Mouse (Mus musculus): ENCODE data around the gene Kansl3. TPM values are rescaled to one million over a fixed set of nuclear protein-coding genes. Genes with fewer than 3 reads are reported as not detected.

Kansl3 gene
- 39.0 and 39.5 TPM in 2 replicates for polyA plus RNA-seq (2015; fragmentation: Nextera tagmentation; extraction: Ambion mirVana)

GRCm38 (mm10) chr1:36368969-36369645, at the start of gene Kansl3:
Kansl3 (minus strand) TSS chr1:36369181.
- peak; percentile 79 for ATAC-seq (ENCODE audit: extremely low read depth, insufficient number of reproducible peaks, low FRiP score, low TSS enrichment)
- peak within 1 kb of the TSS; percentile 81 for H3K4me2 ChIP-seq
- peak within 1 kb of the TSS; percentile 76 for H3K27ac ChIP-seq (replicated peaks)
- peaks cover 14% of the 10 kb centered on the region for H3K4me1 ChIP-seq
- peak within 1 kb of the TSS; percentile 92 for H3K9ac ChIP-seq
- H3K36me3 ChIP-seq: peaks cover 25% of the 10 kb centered on the region
- no peaks in the 10 kb centered on the region for H3K27me3 ChIP-seq (replicated peaks)
- WGBS: 3% methylated on average over 59 of the region's 61 CpGs
- H3K4me3 ChIP-seq: peak within 1 kb of the TSS; percentile 72
- H3K9me3 ChIP-seq: no peaks in the 10 kb centered on the region

DNA sequence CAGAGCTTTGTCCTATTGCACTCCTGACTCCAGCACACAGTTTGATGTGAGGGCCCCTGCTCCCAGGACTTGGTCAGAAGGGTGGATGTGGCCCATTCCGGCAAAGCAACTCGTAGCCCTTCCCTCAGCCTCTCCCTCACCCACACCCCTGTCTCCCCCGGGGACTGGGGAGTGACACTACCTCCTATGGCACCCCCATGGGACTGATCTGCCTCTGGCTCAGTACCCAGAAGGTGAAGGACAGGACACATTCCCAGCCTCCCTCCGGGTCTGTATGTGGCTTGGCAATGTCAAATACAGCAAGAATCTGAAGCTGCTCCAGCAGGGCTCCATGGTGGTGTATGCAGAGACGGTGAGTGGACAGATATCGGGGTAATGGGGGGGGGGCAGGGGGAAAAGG, 35.5 kb upstream of the Kansl3 start:
- no peak overlapping the region for H3K9ac ChIP-seq
- no peak overlapping the region for H3K4me2 ChIP-seq
- H3K36me3 ChIP-seq: no peaks in the 10 kb centered on the region
- no peak for ATAC-seq (ENCODE audit: extremely low read depth, insufficient number of reproducible peaks, low FRiP score, low TSS enrichment)
- no peaks in the 10 kb centered on the region for H3K9me3 ChIP-seq
- no peak overlapping the region for H3K27ac ChIP-seq (replicated peaks)
- no peak overlapping the region for H3K4me3 ChIP-seq
- 0 out of 2 replicates have a peak, but pooled peaks cover 3% of the 10 kb centered on the region for H3K27me3 ChIP-seq (replicated peaks)
- WGBS: 65% methylated on average over 6 of the region's 6 CpGs
- H3K4me1 ChIP-seq: no peaks in the 10 kb centered on the region

GRCm38 (mm10) chr1:36401509-36401908, 32.5 kb upstream of the Kansl3 start:
- Histone ChIP-seq H3K36me3 (no peaks in the 10 kb centered on the region), H3K4me1 (no peaks in the 10 kb centered on the region), H3K4me3 (no peak overlapping the region), H3K9ac (no peak overlapping the region), H3K27me3 (replicated peaks) (0 out of 2 replicates have a peak, but pooled peaks cover 3% of the 10 kb centered on the region), H3K4me2 (no peak overlapping the region), H3K9me3 (no peaks in the 10 kb centered on the region), H3K27ac (replicated peaks) (no peak overlapping the region)
- WGBS: 74% methylated on average over 4 of the region's 4 CpGs
- ATAC-seq (ENCODE audit: extremely low read depth, insufficient number of reproducible peaks, low FRiP score, low TSS enrichment): no peak

- Histone ChIP-seq H3K9me3 (no peaks in the 10 kb centered on the region), H3K4me1 (peaks cover 11% of the 10 kb centered on the region; the same call in 1 of the 2 replicates), H3K27ac (replicated peaks) (no peak overlapping the region), H3K27me3 (replicated peaks) (no peaks in the 10 kb centered on the region), H3K4me2 (no peak overlapping the region), H3K36me3 (no peaks in the 10 kb centered on the region), H3K4me3 (no peak overlapping the region), H3K9ac (no peak overlapping the region)
- 18% methylated on average over 6 of the region's 6 CpGs for WGBS
- ATAC-seq (ENCODE audit: extremely low read depth, insufficient number of reproducible peaks, low FRiP score, low TSS enrichment): no peak
These were observed 28.1 kb upstream of the Kansl3 start for GRCm38 (mm10) chr1:36397041-36397440.

GRCm38 (mm10) chr1:36379582-36379981, 10.6 kb upstream of the Kansl3 start:
- Histone ChIP-seq H3K4me1 (peaks cover 1% of the 10 kb centered on the region; the same call in 1 of the 2 replicates), H3K27ac (replicated peaks) (no peak overlapping the region), H3K9ac (no peak overlapping the region), H3K4me3 (no peak overlapping the region), H3K36me3 (no peaks in the 10 kb centered on the region), H3K4me2 (no peak overlapping the region), H3K27me3 (replicated peaks) (no peaks in the 10 kb centered on the region; the same call in 1 of the 2 replicates), H3K9me3 (no peaks in the 10 kb centered on the region)
- ATAC-seq (ENCODE audit: extremely low read depth, insufficient number of reproducible peaks, low FRiP score, low TSS enrichment): no peak
- 68% methylated on average over 4 of the region's 4 CpGs for WGBS

- no peak overlapping the region for H3K4me3 ChIP-seq
- 61% methylated on average over 6 of the region's 6 CpGs for WGBS
- no peak overlapping the region for H3K4me2 ChIP-seq
- H3K36me3 ChIP-seq: no peaks in the 10 kb centered on the region
- H3K27ac ChIP-seq (replicated peaks): no peak overlapping the region
- H3K9ac ChIP-seq: no peak overlapping the region
- H3K27me3 ChIP-seq (replicated peaks): no peaks in the 10 kb centered on the region; the same call in 1 of the 2 replicates
- no peaks in the 10 kb centered on the region for H3K4me1 ChIP-seq
- H3K9me3 ChIP-seq: no peaks in the 10 kb centered on the region
- ATAC-seq (ENCODE audit: extremely low read depth, insufficient number of reproducible peaks, low FRiP score, low TSS enrichment): no peak
These were observed 9.9 kb upstream of the Kansl3 start for GRCm38 (mm10) chr1:36378880-36379279.

DNA sequence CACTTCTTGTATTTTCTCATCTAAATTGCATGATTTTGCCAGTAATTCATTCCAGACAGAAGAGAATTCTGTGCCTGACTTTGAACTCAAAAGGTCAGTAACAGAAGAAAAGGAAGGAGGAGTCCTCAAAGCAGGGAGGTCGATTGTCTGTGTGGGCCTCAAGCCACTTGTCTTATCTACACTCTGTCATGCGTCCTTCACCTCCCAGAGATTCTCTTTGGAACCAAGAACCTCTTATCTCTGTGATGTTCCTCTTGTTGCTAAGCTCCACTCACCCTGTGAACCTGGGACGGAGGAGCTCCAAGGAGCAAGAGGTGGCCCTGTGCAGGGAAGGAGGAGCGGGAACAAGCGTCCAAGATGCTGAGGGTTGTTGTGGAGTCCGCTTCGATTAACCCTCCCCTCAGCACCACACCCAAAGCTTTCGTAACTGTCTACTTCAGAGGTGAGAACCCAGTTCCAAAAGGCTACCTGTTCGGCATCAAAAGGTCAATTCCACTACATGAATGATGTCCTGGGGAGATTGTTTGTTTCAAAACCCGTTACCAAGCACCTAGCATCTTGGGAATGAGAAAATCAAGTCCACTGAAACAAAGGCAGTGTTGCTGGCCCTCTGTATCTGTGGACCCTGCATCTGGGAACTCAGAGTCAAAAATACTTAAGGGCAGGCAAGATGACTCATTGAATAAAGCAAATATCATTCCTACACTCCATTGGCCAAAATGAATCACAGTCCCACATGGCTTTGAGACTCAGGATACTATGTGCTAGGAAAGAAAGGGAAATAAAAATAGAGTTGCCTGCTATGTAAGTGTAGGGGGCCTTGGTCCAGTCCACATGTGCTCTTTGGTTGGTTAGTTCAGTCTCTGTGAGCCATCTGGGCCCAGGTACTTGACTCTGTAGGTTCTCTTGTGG, 3.2 kb upstream of the Kansl3 start, which contains the start of gene Fer1l5:
Fer1l5 (plus strand) TSS at position 358 of the 912 bp plus-strand sequence.
- Histone ChIP-seq H3K27me3 (replicated peaks) (no peaks in the 10 kb centered on the region; the same call in 1 of the 2 replicates), H3K4me2 (no peak within 1 kb of the TSS), H3K9me3 (no peaks in the 10 kb centered on the region), H3K27ac (replicated peaks) (no peak within 1 kb of the TSS), H3K4me1 (peaks cover 13% of the 10 kb centered on the region), H3K9ac (no peak within 1 kb of the TSS), H3K36me3 (no peaks in the 10 kb centered on the region), H3K4me3 (no peak within 1 kb of the TSS)
- WGBS: 58% methylated on average over 10 of the region's 10 CpGs
- ATAC-seq (ENCODE audit: extremely low read depth, insufficient number of reproducible peaks, low FRiP score, low TSS enrichment): no peak

DNA sequence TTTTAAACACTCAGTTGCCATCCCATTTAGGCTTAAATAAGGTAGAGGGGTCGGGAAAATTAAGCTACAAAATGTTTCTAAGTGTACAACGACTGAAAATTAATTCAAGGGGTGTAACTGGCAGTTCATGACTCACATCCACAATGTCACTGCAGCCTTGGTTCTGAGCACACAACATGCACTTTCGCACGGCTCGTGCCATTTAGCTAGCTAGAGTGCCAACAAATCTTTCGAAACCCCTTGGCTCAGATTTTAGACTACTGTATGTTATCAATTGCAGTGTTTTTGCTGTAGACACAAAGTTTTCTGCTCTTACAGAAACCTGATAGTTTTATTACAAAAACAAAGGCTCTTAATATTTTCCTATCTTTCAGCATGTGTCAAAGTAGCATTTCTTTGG, 1.9 kb upstream of the Kansl3 start:
- 80% methylated on average over 6 of the region's 6 CpGs for WGBS
- Histone ChIP-seq H3K4me2 (no peak overlapping the region), H3K9me3 (no peaks in the 10 kb centered on the region), H3K27me3 (replicated peaks) (no peaks in the 10 kb centered on the region; the same call in 1 of the 2 replicates), H3K4me1 (peaks cover 14% of the 10 kb centered on the region), H3K9ac (no peak overlapping the region), H3K36me3 (peaks cover 8% of the 10 kb centered on the region), H3K4me3 (no peak overlapping the region), H3K27ac (replicated peaks) (no peak overlapping the region)
- no peak for ATAC-seq (ENCODE audit: extremely low read depth, insufficient number of reproducible peaks, low FRiP score, low TSS enrichment)

DNA sequence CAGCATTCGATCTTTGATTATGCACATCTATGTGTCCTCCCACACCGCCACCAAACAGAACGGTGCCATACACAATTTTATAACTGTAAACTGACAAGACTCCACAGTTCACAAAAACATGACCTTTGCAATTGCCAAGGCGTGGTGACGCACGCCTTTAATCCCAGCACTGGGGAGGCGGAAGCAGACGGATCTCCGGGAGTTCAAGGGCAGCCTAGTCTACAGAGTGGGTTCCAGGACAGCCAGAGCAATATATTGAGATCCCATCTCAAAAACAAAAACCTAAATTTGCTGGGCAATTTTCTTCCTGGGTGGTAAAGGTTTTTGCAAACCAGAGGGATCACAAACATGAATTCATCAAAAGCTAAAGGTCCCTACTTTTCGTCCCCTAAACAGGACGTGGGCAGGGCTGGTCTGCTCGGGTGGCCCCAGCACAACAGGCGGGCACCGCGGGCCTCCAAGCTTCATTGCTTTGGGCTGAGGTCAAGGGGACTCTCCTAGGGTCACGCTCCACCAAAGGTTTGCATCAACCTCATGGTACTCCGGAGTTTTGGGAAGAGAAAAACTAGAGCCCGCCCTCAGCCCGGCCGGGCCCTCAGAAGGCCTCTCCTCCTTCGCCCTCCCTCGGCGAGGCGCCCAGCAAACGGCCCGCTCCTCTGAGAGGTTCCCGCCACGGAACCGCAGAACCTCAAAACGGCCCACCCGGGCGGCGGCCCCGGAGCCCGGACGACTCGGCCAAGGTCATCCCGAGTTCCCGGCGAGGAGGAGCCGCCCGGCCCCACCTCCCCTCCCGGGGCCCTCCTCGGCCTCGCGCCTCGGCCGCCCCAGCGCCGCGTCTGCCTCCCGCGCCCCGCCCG, 641 bp downstream of the Kansl3 start:
- WGBS: 5% methylated on average over 37 of the region's 55 CpGs

GRCm38 (mm10) chr1:36367698-36368097, 1.3 kb downstream of the Kansl3 start:
- WGBS: 46% methylated on average over 12 of the region's 12 CpGs
- no peaks in the 10 kb centered on the region for H3K27me3 ChIP-seq (replicated peaks)
- H3K9ac ChIP-seq: peak overlapping the region; percentile 92
- H3K4me2 ChIP-seq: peak overlapping the region; percentile 81
- peak overlapping the region; percentile 72 for H3K4me3 ChIP-seq
- no peak for ATAC-seq (ENCODE audit: extremely low read depth, insufficient number of reproducible peaks, low FRiP score, low TSS enrichment)
- no peaks in the 10 kb centered on the region for H3K9me3 ChIP-seq
- peaks cover 39% of the 10 kb centered on the region for H3K36me3 ChIP-seq
- no peak overlapping the region for H3K27ac ChIP-seq (replicated peaks)
- peaks cover 14% of the 10 kb centered on the region for H3K4me1 ChIP-seq

More for the DNA sequence above, 641 bp downstream of the Kansl3 start:
- Histone ChIP-seq H3K9ac (peak overlapping the region; percentile 92), H3K4me1 (peaks cover 14% of the 10 kb centered on the region), H3K4me2 (peak overlapping the region; percentile 81), H3K27me3 (replicated peaks) (no peaks in the 10 kb centered on the region), H3K9me3 (no peaks in the 10 kb centered on the region), H3K36me3 (peaks cover 33% of the 10 kb centered on the region), H3K4me3 (peak overlapping the region; percentile 72), H3K27ac (replicated peaks) (peak overlapping the region; percentile 76)
- ATAC-seq (ENCODE audit: extremely low read depth, insufficient number of reproducible peaks, low FRiP score, low TSS enrichment): peak; percentile 74
